ENCODE assay signal across 15 mouse cellular contexts in the genomic region with DNA sequence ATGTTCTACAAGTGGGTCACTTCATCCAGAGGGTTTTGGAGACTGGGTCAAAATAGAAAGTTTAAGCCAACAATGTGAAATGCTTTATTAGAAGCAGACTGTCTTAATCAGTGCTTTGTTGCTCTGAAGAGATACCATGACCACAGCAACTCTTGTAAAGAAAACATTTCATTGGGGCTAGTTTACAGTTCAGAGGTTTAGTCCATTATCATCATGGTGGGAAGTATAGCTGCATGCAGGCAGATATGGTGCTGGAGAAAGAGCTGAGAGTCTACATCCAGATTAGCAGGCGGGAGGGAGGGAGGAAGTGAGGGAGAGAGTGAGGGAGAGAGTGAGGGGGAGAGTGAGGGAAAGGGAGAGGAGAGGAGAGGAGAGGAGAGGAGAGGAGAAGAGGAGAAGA.
"Had no signal": no experiment of that assay in that cellular context is flagged by ENCODE, and none has a peak within 500 bp of the region (broad histone marks: within the 10 kb centered on the region; RNA-seq: fewer than 3 reads in every experiment).

No protein-coding gene starts in this region.

- H3K27me3 ChIP-seq: neural tube, embryonic 13.5 days; stomach, embryonic 15.5 days had no signal

- H3K9ac ChIP-seq: neural tube, embryonic 13.5 days; neural tube, embryonic 15.5 days; stomach, embryonic 15.5 days had no signal

- H3K27ac ChIP-seq: neural tube, embryonic 13.5 days; neural tube, embryonic 15.5 days; stomach, embryonic 15.5 days; stomach, postnatal 0 days had no signal

- H3K4me3 ChIP-seq: neural tube, embryonic 13.5 days; neural tube, embryonic 15.5 days; stomach, embryonic 15.5 days had no signal

- DNase-seq: right cerebral cortex, adult 18-20 months; right cerebral cortex, postnatal 14 days; right cerebral cortex, postnatal 25 days; right cerebral cortex, postnatal 4 days; spleen, adult 18-20 months; thymus, adult 18-20 months; thymus, adult 2 months; thymus, postnatal 14 days; thymus, postnatal 25 days; thymus, postnatal 36 days; thymus, postnatal 4 days had no signal

- H3K9me3 ChIP-seq: neural tube, embryonic 13.5 days; neural tube, embryonic 15.5 days; stomach, embryonic 15.5 days had no signal

- H3K4me2 ChIP-seq: neural tube, embryonic 13.5 days; neural tube, embryonic 15.5 days; stomach, embryonic 15.5 days had no signal

- H3K36me3 ChIP-seq: neural tube, embryonic 13.5 days; neural tube, embryonic 15.5 days; stomach, embryonic 15.5 days had no signal
